Mouse (Mus musculus) brain, embryonic 14.5 days (tissue): ENCODE data around the gene Lpcat4. TPM values are rescaled to one million over a fixed set of nuclear protein-coding genes. Genes with fewer than 3 reads are reported as not detected.
"Not testable (repeated sequence)": the region's sequence is repeated elsewhere in the genome, so short reads cannot be mapped to it uniquely, and the experiment has no call there.

Experiments used
- DNase-seq: peaks from one replicate; pipeline ENCODE4 v3.0.0-alpha.2; 2011; ENCODE audit warnings: low read depth
- CTCF ChIP-seq: fragments of 200-500 bp; IDR thresholded peaks from 2 replicates; pipeline ENCODE4 v1.5.1; 2012; ENCODE audit warnings: inconsistent platforms, mild to moderate bottlenecking, moderate library complexity, borderline replicate concordance; ENCODE audit not compliant: insufficient read depth, insufficient read length; ENCODE audit errors: extremely low read depth
- POLR2A ChIP-seq: fragments of 200-500 bp; IDR thresholded peaks from 2 replicates; pipeline ENCODE4 v1.6.1; 2012; ENCODE audit warnings: mild to moderate bottlenecking, inconsistent platforms, borderline replicate concordance; ENCODE audit not compliant: poor library complexity, insufficient read depth, insufficient read length, severe bottlenecking; ENCODE audit errors: extremely low read depth
- polyA plus RNA-seq: library from polyadenylated mRNA; depleted of rRNA; stranded (reverse); fragments of >200 nt; gene quantifications from 2 replicates; pipeline ENCODE4 v1.2.3, GENCODE M21; 2012

Gene Lpcat4
- polyA plus RNA-seq, 1 experiment, result 59.4 TPM

GRCm38 (mm10) chr2:112265448-112266241 lies 26.4 kb downstream of the Lpcat4 start, which contains the start of gene Slc12a6:
Slc12a6 (plus strand) TSS chr2:112265825.
- DNase-seq, result peak; percentile 96
- TF ChIP-seq POLR2A, result peak; percentile 69
- no peak for TF ChIP-seq CTCF

GRCm38 (mm10) chr2:112266242-112266592 lies 26.9 kb downstream of the Lpcat4 start, which contains the start of gene Gm21985:
Gm21985 (plus strand) TSS chr2:112266314.
- DNase-seq, result peak; percentile 62
- TF ChIP-seq POLR2A (no peak), CTCF (no peak)

- peak; percentile 26 for DNase-seq
- TF ChIP-seq POLR2A, result no peak
- TF ChIP-seq CTCF, result no peak
These were observed 27.5 kb downstream of the Lpcat4 start for GRCm38 (mm10) chr2:112266780-112267179.

- TF ChIP-seq CTCF (no peak), POLR2A (no peak)
- DNase-seq, result no peak
These were observed 28.4 kb downstream of the Lpcat4 start for GRCm38 (mm10) chr2:112267547-112268269.

- peak; percentile 7 for DNase-seq
- TF ChIP-seq CTCF (no peak), POLR2A (no peak)
These were observed 30.7 kb downstream of the Lpcat4 start for GRCm38 (mm10) chr2:112270011-112270410.

GRCm38 (mm10) chr2:112272909-112273308 lies 33.6 kb downstream of the Lpcat4 start:
- no peak for DNase-seq
- no peak for TF ChIP-seq CTCF
- no peak for TF ChIP-seq POLR2A

- TF ChIP-seq POLR2A, result no peak
- TF ChIP-seq CTCF, result no peak
- no peak for DNase-seq
These were observed 34.2 kb downstream of the Lpcat4 start for GRCm38 (mm10) chr2:112273474-112273873.

- DNase-seq, result no peak
These were observed 37.6 kb downstream of the Lpcat4 start for GRCm38 (mm10) chr2:112276870-112277269.

GRCm38 (mm10) chr2:112282846-112283245 lies 43.6 kb downstream of the Lpcat4 start:
- no peak for DNase-seq
- TF ChIP-seq POLR2A (no peak), CTCF (no peak)

More at GRCm38 (mm10) chr2:112276870-112277269, 37.6 kb downstream of the Lpcat4 start:
- TF ChIP-seq CTCF (no peak), POLR2A (no peak)

- DNase-seq, result peak; percentile 83
- TF ChIP-seq POLR2A (no peak), CTCF (no peak)
These were observed 45.2 kb downstream of the Lpcat4 start for GRCm38 (mm10) chr2:112284363-112285030.

- DNase-seq, result no peak
- TF ChIP-seq CTCF (no peak), POLR2A (no peak)
These were observed 45.7 kb downstream of the Lpcat4 start for GRCm38 (mm10) chr2:112285031-112285390.

GRCm38 (mm10) chr2:112286062-112286461 lies 46.8 kb downstream of the Lpcat4 start:
- DNase-seq, result not testable (repeated sequence)
